Mouse (Mus musculus) testis, postnatal 10 days (tissue): ENCODE data around the gene Bag5.
"Not testable (repeated sequence)": the region's sequence is repeated elsewhere in the genome, so short reads cannot be mapped to it uniquely, and the experiment has no call there.

ENCODE experiments used
- DNase-seq: peaks from one replicate; pipeline ENCODE4 v3.0.0; 2021; ENCODE audit warnings: low spot score

Bag5 gene

GRCm38 (mm10) chr12:111713004-111713651 lies at the start of gene Bag5, which contains the start of gene Apopt1:
Gene Bag5 (minus strand): TSS chr12:111713257.
Gene Apopt1 (plus strand): TSS chr12:111713261.
- DNase-seq, result peak; percentile 92

GRCm38 (mm10) chr12:111760306-111760908 lies 47.4 kb upstream of the Bag5 start:
- no peak for DNase-seq

GRCm38 (mm10) chr12:111759176-111760061 lies 46.4 kb upstream of the Bag5 start:
- DNase-seq, result peak; percentile 70

- DNase-seq, result peak; percentile 86
These were observed 45.5 kb upstream of the Bag5 start, which contains the start of gene Klc1 for GRCm38 (mm10) chr12:111758381-111759175. Gene Klc1 (plus strand): TSS chr12:111758849.

GRCm38 (mm10) chr12:111757561-111758325 lies 44.7 kb upstream of the Bag5 start:
- no peak for DNase-seq

- DNase-seq, result no peak
These were observed 43.6 kb upstream of the Bag5 start for GRCm38 (mm10) chr12:111756698-111757082.

GRCm38 (mm10) chr12:111756082-111756697 lies 43.1 kb upstream of the Bag5 start:
- no peak for DNase-seq

- no peak for DNase-seq
These were observed 42.2 kb upstream of the Bag5 start for GRCm38 (mm10) chr12:111755231-111755630.

- no peak for DNase-seq
These were observed 41.7 kb upstream of the Bag5 start for GRCm38 (mm10) chr12:111754710-111755109.

- no peak for DNase-seq
These were observed 40.3 kb upstream of the Bag5 start for GRCm38 (mm10) chr12:111753347-111753746.

- no peak for DNase-seq
These were observed 39.4 kb upstream of the Bag5 start for GRCm38 (mm10) chr12:111752491-111752890.

GRCm38 (mm10) chr12:111750739-111751138 lies 37.7 kb upstream of the Bag5 start:
- no peak for DNase-seq

GRCm38 (mm10) chr12:111747421-111747820 lies 34.4 kb upstream of the Bag5 start:
- DNase-seq, result no peak

- peak; percentile 77 for DNase-seq
These were observed 33.0 kb upstream of the Bag5 start for GRCm38 (mm10) chr12:111746091-111746490.

- DNase-seq, result no peak
These were observed 32.2 kb upstream of the Bag5 start for GRCm38 (mm10) chr12:111745274-111745673.

- no peak for DNase-seq
These were observed 30.9 kb upstream of the Bag5 start for GRCm38 (mm10) chr12:111743981-111744423.

GRCm38 (mm10) chr12:111743419-111743818 lies 30.4 kb upstream of the Bag5 start:
- no peak for DNase-seq

GRCm38 (mm10) chr12:111741338-111741737 lies 28.3 kb upstream of the Bag5 start:
- DNase-seq, result no peak

- DNase-seq, result no peak
These were observed 25.7 kb upstream of the Bag5 start for GRCm38 (mm10) chr12:111738754-111739153.

GRCm38 (mm10) chr12:111737370-111737769 lies 24.3 kb upstream of the Bag5 start:
- no peak for DNase-seq

GRCm38 (mm10) chr12:111736676-111737075 lies 23.6 kb upstream of the Bag5 start:
- DNase-seq, result not testable (repeated sequence)
